ENCODE assay signal across 8 mouse cellular contexts in the genomic region with DNA sequence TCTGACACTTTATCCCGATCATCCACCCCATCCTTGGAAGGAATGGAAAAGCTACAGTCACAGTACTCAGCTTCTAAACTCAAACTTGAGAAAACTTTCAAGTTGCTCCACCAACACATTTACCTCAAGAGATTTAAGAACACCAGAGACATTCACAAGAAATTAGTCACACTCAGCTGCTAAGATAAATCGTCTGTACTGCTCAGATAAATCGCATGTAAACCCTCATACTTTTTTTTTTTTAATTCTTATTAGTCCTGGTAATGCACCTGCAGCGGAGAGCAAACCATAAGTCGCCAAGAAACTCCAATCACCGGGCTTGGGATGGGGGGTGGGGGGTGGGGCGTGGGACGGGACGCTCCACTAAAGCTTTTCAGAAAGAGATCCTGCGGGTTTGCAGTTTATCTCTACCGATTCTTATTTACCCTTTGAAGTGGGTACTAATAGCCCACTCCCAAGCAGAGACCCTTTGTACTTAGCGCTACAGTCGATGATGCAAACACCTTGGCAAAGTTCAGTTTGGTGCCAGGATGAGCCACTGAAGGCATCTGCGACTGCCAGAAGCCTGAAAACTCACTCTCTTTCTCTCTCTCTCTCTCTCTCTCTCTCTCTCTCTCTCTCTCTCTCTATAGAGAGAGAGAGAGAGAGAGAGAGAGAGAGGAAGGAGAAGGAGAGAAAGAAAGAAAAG. TPM values are rescaled to one million over a fixed set of nuclear protein-coding genes. Genes with fewer than 3 reads are reported as not detected.
DNase-seq lines count a peak whose midpoint lies in the region; ATAC-seq and TF ChIP-seq lines count a peak whose summit lies in the region.

No protein-coding gene starts in this region.

- no peaks in the 10 kb centered on the region for H3K36me3 ChIP-seq in kidney, postnatal 0 days (ENCODE audit: insufficient read depth, low read length)
- H3K36me3 ChIP-seq in hindbrain, embryonic 12.5 days = no peaks in the 10 kb centered on the region
- no peaks in the 10 kb centered on the region for H3K36me3 ChIP-seq in midbrain, embryonic 14.5 days (ENCODE audit: control insufficient read depth, insufficient read depth, low read length)

- no peaks in the 10 kb centered on the region for H3K9me3 ChIP-seq in kidney, postnatal 0 days (replicated peaks; ENCODE audit: low read length)
- H3K9me3 ChIP-seq in hindbrain, embryonic 12.5 days (replicated peaks) = no peaks in the 10 kb centered on the region
- no peaks in the 10 kb centered on the region for H3K9me3 ChIP-seq in midbrain, embryonic 14.5 days (ENCODE audit: control insufficient read depth, low read length)

- DNase-seq in kidney, postnatal 0 days (ENCODE audit: low spot score) = no peak
- DNase-seq in kidney, postnatal 10 days = no peak
- peak; percentile 51 for DNase-seq in adipocyte (ENCODE audit: low spot score)
- peak; percentile 23 for DNase-seq in midbrain, embryonic 14.5 days
- no peak for DNase-seq in gastrocnemius, postnatal 10 days
- DNase-seq in right cerebral cortex, postnatal 4 days = no peak
- no peak for DNase-seq in layer of hippocampus, adult 11-12 months (ENCODE audit: low spot score)

- H3K4me2 ChIP-seq in kidney, postnatal 0 days (ENCODE audit: low read length) = peak overlapping the region; percentile 85
- peak overlapping the region; percentile 72 for H3K4me2 ChIP-seq in hindbrain, embryonic 12.5 days (replicated peaks)
- H3K4me2 ChIP-seq in midbrain, embryonic 14.5 days (ENCODE audit: low read length) = peak overlapping the region; percentile 77

- H3K4me1 ChIP-seq in kidney, postnatal 0 days (replicated peaks; ENCODE audit: insufficient read depth, low read length) = peaks cover 9% of the 10 kb centered on the region
- H3K4me1 ChIP-seq in hindbrain, embryonic 12.5 days = peaks cover 14% of the 10 kb centered on the region
- H3K4me1 ChIP-seq in midbrain, embryonic 14.5 days (ENCODE audit: control insufficient read depth, insufficient read depth, low read length) = peaks cover 7% of the 10 kb centered on the region; the same call in 1 of the 2 replicates

- H3K4me3 ChIP-seq in kidney, postnatal 0 days (replicated peaks; ENCODE audit: low read depth, low read length) = peak overlapping the region; percentile 93
- peak overlapping the region; percentile 94 for H3K4me3 ChIP-seq in hindbrain, embryonic 12.5 days
- H3K4me3 ChIP-seq in midbrain, embryonic 14.5 days (replicated peaks; ENCODE audit: low read depth, low read length) = peak overlapping the region; percentile 94

- no peak for TF ChIP-seq CTCF in kidney, postnatal 0 days (IDR thresholded peaks at IDR 0.05; ENCODE audit: low read depth)

- WGBS in kidney, postnatal 0 days = 8% methylated on average over 14 of the region's 14 CpGs
- 16% methylated on average over 14 of the region's 14 CpGs for WGBS in hindbrain, embryonic 12.5 days
- WGBS in midbrain, embryonic 14.5 days = 11% methylated on average over 14 of the region's 14 CpGs

- no peak for ATAC-seq in kidney, postnatal 0 days (replicated peaks; ENCODE audit: low FRiP score, low read depth)
- no peak for ATAC-seq in hindbrain, embryonic 12.5 days (ENCODE audit: low FRiP score)
- ATAC-seq in midbrain, embryonic 14.5 days (ENCODE audit: low FRiP score, low TSS enrichment) = no peak

- peak overlapping the region; percentile 82 for H3K9ac ChIP-seq in kidney, postnatal 0 days (ENCODE audit: low read depth, low read length)
- H3K9ac ChIP-seq in hindbrain, embryonic 12.5 days = peak overlapping the region; percentile 92
- H3K9ac ChIP-seq in midbrain, embryonic 14.5 days (replicated peaks; ENCODE audit: low read length) = peak overlapping the region; percentile 81

- H3K27me3 ChIP-seq in kidney, postnatal 0 days (ENCODE audit: insufficient read depth, low read length) = no peaks in the 10 kb centered on the region
- H3K27me3 ChIP-seq in hindbrain, embryonic 12.5 days = 0 out of 2 replicates have a peak, but pooled peaks cover 2% of the 10 kb centered on the region
- no peaks in the 10 kb centered on the region; the same call in 1 of the 2 replicates for H3K27me3 ChIP-seq in midbrain, embryonic 14.5 days (ENCODE audit: control insufficient read depth, insufficient read depth, low read length)

- no peak overlapping the region for H3K27ac ChIP-seq in kidney, postnatal 0 days
- no peak overlapping the region for H3K27ac ChIP-seq in hindbrain, embryonic 12.5 days
- H3K27ac ChIP-seq in midbrain, embryonic 14.5 days (replicated peaks; ENCODE audit: low read depth, low read length) = no peak overlapping the region

RNA-seq across cellular contexts. Expression of a gene that starts 15.3 kb away (rescaled TPM):
- 9.9 and 11.2 TPM in 2 replicates for polyA plus RNA-seq in kidney, postnatal 0 days (2015; fragmentation: Nextera tagmentation; extraction: Ambion mirVana)
- 25.5 and 27.8 TPM in 2 replicates for polyA plus RNA-seq in hindbrain, embryonic 12.5 days (2016; fragmentation: Nextera tagmentation; extraction: Ambion mirVana)
- polyA plus RNA-seq in midbrain, embryonic 14.5 days (2014; fragmentation: Nextera tagmentation; extraction: Ambion mirVana) = 21.3 and 24.9 TPM in 2 replicates
- total RNA-seq in gastrocnemius, postnatal 10 days (2021) = 10 to 100 TPM; 48.9 to 49.0 TPM

RNA-seq across cellular contexts. Expression of a gene that starts 31.5 kb away (rescaled TPM):
- polyA plus RNA-seq in kidney, postnatal 0 days (2015; fragmentation: Nextera tagmentation; extraction: Ambion mirVana) = 5.7 and 7.1 TPM in 2 replicates
- polyA plus RNA-seq in hindbrain, embryonic 12.5 days (2016; fragmentation: Nextera tagmentation; extraction: Ambion mirVana) = 8.4 and 9.5 TPM in 2 replicates
- 8.2 and 8.3 TPM in 2 replicates for polyA plus RNA-seq in midbrain, embryonic 14.5 days (2014; fragmentation: Nextera tagmentation; extraction: Ambion mirVana)
- 10 to 100 TPM; 17.0 to 22.7 TPM for total RNA-seq in gastrocnemius, postnatal 10 days (2021)

Comparison
In these comparisons a context has a peak if more than half of its experiments do, and no peak if none do; other contexts are left out.
1. DNase-seq: peak in adipocyte (single experiment) and midbrain, embryonic 14.5 days (single experiment); none in kidney, postnatal 0 days (single experiment), kidney, postnatal 10 days (single experiment), gastrocnemius, postnatal 10 days (single experiment), right cerebral cortex, postnatal 4 days (single experiment) and layer of hippocampus, adult 11-12 months (single experiment).
2. Peak in every context shown above with its lines, with median percentiles within 50 percentile points of each other: H3K4me2 ChIP-seq, H3K4me3 ChIP-seq and H3K9ac ChIP-seq.